Mouse (Mus musculus): Measurements from ENCODE around the gene Krt80. TPM values are rescaled to one million over a fixed set of nuclear protein-coding genes. Genes with fewer than 3 reads are reported as not detected.

The Krt80 gene
- polyA plus RNA-seq, 1 experiment from 2014 or later = 1.6 TPM

DNA sequence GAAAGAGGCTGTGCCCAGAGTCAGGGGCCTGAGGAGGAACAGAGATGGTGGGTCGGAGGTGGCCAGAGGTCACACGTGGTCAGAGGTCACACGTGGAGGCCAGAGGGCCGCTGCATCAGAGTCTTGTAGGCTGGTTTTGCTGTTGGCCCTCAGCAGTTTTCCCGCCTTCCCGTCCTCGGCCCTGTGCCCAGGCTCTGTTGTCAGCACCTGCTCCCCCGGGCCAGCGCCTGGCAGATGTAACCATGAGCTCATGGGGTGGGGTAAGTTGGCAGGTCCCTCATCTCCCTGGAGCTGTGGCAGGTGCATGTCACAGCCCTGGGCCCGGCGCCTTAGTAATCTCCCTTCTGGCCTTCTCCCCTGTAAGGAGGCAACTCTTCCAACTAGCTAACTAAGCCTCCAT lies 12.8 kb upstream of the Krt80 start:
- Histone ChIP-seq H3K9me3 (ENCODE audit: control insufficient read depth, low read length) (no peaks in the 10 kb centered on the region), H3K4me3 (ENCODE audit: low read depth, low read length) (no peak overlapping the region), H3K27ac (ENCODE audit: low read depth) (no peak overlapping the region), H3K9ac (ENCODE audit: low read length) (no peak overlapping the region), H3K27me3 (replicated peaks; ENCODE audit: control insufficient read depth, insufficient read depth, low read length) (no peaks in the 10 kb centered on the region), H3K36me3 (ENCODE audit: control insufficient read depth, insufficient read depth, low read length) (no peaks in the 10 kb centered on the region), H3K4me2 (ENCODE audit: low read length) (no peak overlapping the region), H3K4me1 (replicated peaks; ENCODE audit: control insufficient read depth, insufficient read depth, low read length) (no peaks in the 10 kb centered on the region; the same call in 1 of the 2 replicates)
- DNase-seq (ENCODE audit: low spot score) (no peak), ATAC-seq (replicated peaks; ENCODE audit: low FRiP score, low TSS enrichment, low read depth) (no peak)
- WGBS = 72% methylated on average over 11 of the region's 11 CpGs

DNA sequence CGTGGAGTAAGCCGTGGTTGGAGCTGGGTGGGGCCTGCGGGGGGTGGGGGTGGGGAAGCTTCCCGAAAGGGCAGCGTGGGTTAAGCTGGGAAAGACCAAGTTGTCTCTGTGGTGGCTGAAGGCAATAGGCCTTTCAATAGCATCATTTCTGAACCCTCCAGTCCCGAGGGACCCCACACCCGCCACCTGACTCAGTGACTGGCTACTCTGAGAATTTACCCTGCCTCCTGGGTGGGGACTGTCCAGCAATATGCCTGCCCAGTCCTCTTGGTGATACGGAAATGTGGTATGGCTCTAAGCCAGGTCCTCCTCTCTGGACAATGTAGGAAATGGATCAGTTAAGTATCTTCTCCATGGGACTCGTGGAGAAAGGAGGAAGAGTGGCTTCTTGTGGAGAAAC lies 11.8 kb upstream of the Krt80 start:
- Histone ChIP-seq H3K9ac (ENCODE audit: low read length) (no peak overlapping the region), H3K27me3 (replicated peaks; ENCODE audit: control insufficient read depth, insufficient read depth, low read length) (no peaks in the 10 kb centered on the region), H3K4me1 (replicated peaks; ENCODE audit: control insufficient read depth, insufficient read depth, low read length) (no peaks in the 10 kb centered on the region; the same call in 1 of the 2 replicates), H3K36me3 (ENCODE audit: control insufficient read depth, insufficient read depth, low read length) (no peaks in the 10 kb centered on the region), H3K4me2 (ENCODE audit: low read length) (no peak overlapping the region), H3K4me3 (ENCODE audit: low read depth, low read length) (no peak overlapping the region), H3K9me3 (ENCODE audit: control insufficient read depth, low read length) (no peaks in the 10 kb centered on the region), H3K27ac (ENCODE audit: low read depth) (no peak overlapping the region)
- ATAC-seq (replicated peaks; ENCODE audit: low FRiP score, low TSS enrichment, low read depth) (no peak), DNase-seq (ENCODE audit: low spot score) (no peak)
- WGBS = 48% methylated on average over 9 of the region's 9 CpGs

DNA sequence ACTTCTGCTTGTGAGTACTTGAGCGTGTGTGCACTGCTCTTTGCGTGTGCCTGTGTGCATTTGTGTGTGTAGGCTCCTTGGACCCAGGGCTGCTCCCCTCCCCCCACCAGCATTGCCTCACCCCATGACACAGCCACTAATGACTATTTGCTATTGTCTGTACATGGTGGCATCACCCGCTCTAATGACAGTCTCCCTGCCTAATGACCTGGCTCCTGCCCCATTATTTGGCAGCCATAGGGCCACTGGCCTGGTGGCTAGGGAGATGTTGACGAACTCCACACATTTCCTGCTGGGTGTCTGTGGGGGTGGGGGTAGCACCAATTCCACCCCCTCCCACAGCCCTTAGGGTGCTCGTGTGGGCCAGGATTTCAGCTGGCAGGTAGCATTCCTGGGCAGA lies 8.7 kb upstream of the Krt80 start:
- ATAC-seq (replicated peaks; ENCODE audit: low FRiP score, low TSS enrichment, low read depth) (no peak), DNase-seq (ENCODE audit: low spot score) (no peak)
- no peak overlapping the region for H3K4me3 ChIP-seq (ENCODE audit: low read depth, low read length)
- no peak overlapping the region for H3K4me2 ChIP-seq (ENCODE audit: low read length)
- H3K27ac ChIP-seq (ENCODE audit: low read depth) = no peak overlapping the region
- no peaks in the 10 kb centered on the region for H3K9me3 ChIP-seq (ENCODE audit: control insufficient read depth, low read length)
- 78% methylated on average over 5 of the region's 5 CpGs for WGBS
- H3K36me3 ChIP-seq (ENCODE audit: control insufficient read depth, insufficient read depth, low read length) = no peaks in the 10 kb centered on the region
- H3K4me1 ChIP-seq (replicated peaks; ENCODE audit: control insufficient read depth, insufficient read depth, low read length) = peaks cover 2% of the 10 kb centered on the region; the same call in 1 of the 2 replicates
- no peak overlapping the region for H3K9ac ChIP-seq (ENCODE audit: low read length)
- no peaks in the 10 kb centered on the region for H3K27me3 ChIP-seq (replicated peaks; ENCODE audit: control insufficient read depth, insufficient read depth, low read length)

DNA sequence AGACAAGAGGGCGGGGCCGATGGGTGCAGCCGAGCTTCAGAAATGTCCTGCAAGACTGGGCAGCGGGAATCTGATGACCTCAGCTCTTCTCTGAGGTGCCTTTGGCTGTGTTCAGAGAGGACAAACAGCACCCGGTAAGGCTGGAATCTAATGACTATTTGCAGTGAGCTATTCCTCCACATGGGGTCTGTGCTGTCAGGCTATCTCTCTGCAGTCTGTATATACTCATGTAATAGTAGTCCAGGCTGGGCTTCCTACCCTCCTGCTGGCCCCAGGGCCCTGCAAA lies 6.8 kb upstream of the Krt80 start:
- H3K9me3 ChIP-seq (ENCODE audit: control insufficient read depth, low read length) = no peaks in the 10 kb centered on the region
- H3K27ac ChIP-seq (ENCODE audit: low read depth) = no peak overlapping the region
- no peaks in the 10 kb centered on the region for H3K36me3 ChIP-seq (ENCODE audit: control insufficient read depth, insufficient read depth, low read length)
- no peak overlapping the region for H3K4me2 ChIP-seq (ENCODE audit: low read length)
- H3K27me3 ChIP-seq (replicated peaks; ENCODE audit: control insufficient read depth, insufficient read depth, low read length) = no peaks in the 10 kb centered on the region
- DNase-seq (ENCODE audit: low spot score) (no peak), ATAC-seq (replicated peaks; ENCODE audit: low FRiP score, low TSS enrichment, low read depth) (no peak)
- H3K9ac ChIP-seq (ENCODE audit: low read length) = no peak overlapping the region
- H3K4me3 ChIP-seq (ENCODE audit: low read depth, low read length) = no peak overlapping the region
- peaks cover 7% of the 10 kb centered on the region for H3K4me1 ChIP-seq (replicated peaks; ENCODE audit: control insufficient read depth, insufficient read depth, low read length)
- WGBS = 59% methylated on average over 5 of the region's 5 CpGs

DNA sequence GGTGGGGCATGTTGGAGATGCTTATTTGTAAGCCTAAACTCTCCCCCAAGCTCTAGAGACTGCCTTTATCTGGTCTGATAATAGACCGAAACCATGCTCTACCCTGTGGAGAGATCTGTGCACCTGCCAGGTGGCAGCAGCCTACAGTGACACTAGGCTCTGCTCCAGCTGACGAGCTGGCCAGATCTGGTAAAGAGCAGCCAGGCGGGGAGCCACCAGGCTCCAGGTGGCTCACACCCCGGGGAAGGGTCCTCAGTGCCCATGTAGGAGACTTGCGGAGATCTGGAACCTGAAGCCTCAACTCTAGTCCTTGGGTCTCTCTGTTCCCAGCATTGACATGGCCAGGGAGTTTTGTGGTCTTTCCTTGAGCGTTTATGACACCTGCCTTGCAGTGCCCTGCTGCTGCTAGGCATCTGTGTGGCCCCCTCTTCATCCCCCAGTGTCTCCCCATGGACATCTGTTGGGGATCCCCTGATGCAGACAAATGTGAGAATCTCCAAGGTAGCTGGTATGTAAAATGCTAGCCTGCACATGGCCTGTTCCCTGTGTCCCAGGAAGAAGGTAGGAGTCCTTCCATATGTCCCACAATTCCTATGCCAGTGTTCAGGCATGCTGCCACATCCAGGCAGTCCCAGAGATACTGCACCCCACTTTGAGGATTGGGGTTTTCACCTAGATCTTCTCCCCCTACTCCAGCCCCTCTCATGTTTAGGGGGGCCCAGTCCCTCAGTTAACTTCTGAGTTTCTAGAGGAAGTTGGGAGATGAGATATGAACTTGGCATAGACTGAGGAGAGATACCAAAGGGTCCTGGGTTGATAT lies 6.2 kb upstream of the Krt80 start:
- H3K27me3 ChIP-seq (replicated peaks; ENCODE audit: control insufficient read depth, insufficient read depth, low read length) = no peaks in the 10 kb centered on the region
- no peak overlapping the region for H3K4me2 ChIP-seq (ENCODE audit: low read length)
- H3K9ac ChIP-seq (ENCODE audit: low read length) = no peak overlapping the region
- WGBS = 82% methylated on average over 6 of the region's 6 CpGs
- H3K9me3 ChIP-seq (ENCODE audit: control insufficient read depth, low read length) = no peaks in the 10 kb centered on the region
- H3K36me3 ChIP-seq (ENCODE audit: control insufficient read depth, insufficient read depth, low read length) = no peaks in the 10 kb centered on the region
- no peak for DNase-seq (ENCODE audit: low spot score)
- peaks cover 7% of the 10 kb centered on the region for H3K4me1 ChIP-seq (replicated peaks; ENCODE audit: control insufficient read depth, insufficient read depth, low read length)
- no peak for ATAC-seq (replicated peaks; ENCODE audit: low FRiP score, low TSS enrichment, low read depth)
- no peak overlapping the region for H3K27ac ChIP-seq (ENCODE audit: low read depth)
- H3K4me3 ChIP-seq (ENCODE audit: low read depth, low read length) = no peak overlapping the region

DNA sequence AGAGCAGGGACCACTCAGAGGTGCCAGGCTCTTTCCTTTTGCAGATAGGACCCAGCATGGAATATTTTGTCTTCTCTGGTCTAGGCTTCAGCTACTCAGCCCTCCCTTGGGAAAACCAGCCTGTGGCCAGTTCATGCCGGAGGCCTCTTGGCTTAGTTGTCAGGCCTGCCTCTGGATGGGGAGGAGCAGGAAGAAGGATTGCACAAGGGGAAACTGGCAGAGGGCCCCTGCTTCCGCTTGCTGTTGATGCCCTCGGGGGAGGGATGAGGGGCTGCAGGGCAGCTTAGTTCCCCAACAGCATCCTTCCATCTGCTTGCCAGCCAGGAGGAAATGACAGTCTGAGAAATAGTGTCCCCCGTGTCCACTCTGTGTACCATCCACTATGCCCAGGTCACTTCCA lies 4.9 kb upstream of the Krt80 start:
- DNase-seq (ENCODE audit: low spot score) (no peak), ATAC-seq (replicated peaks; ENCODE audit: low FRiP score, low TSS enrichment, low read depth) (no peak)
- Histone ChIP-seq H3K9ac (ENCODE audit: low read length) (no peak overlapping the region), H3K27ac (ENCODE audit: low read depth) (no peak overlapping the region), H3K4me3 (ENCODE audit: low read depth, low read length) (no peak overlapping the region), H3K27me3 (replicated peaks; ENCODE audit: control insufficient read depth, insufficient read depth, low read length) (no peaks in the 10 kb centered on the region), H3K9me3 (ENCODE audit: control insufficient read depth, low read length) (no peaks in the 10 kb centered on the region), H3K4me2 (ENCODE audit: low read length) (no peak overlapping the region), H3K36me3 (ENCODE audit: control insufficient read depth, insufficient read depth, low read length) (no peaks in the 10 kb centered on the region), H3K4me1 (replicated peaks; ENCODE audit: control insufficient read depth, insufficient read depth, low read length) (peaks cover 15% of the 10 kb centered on the region)
- 44% methylated on average over 4 of the region's 4 CpGs for WGBS

DNA sequence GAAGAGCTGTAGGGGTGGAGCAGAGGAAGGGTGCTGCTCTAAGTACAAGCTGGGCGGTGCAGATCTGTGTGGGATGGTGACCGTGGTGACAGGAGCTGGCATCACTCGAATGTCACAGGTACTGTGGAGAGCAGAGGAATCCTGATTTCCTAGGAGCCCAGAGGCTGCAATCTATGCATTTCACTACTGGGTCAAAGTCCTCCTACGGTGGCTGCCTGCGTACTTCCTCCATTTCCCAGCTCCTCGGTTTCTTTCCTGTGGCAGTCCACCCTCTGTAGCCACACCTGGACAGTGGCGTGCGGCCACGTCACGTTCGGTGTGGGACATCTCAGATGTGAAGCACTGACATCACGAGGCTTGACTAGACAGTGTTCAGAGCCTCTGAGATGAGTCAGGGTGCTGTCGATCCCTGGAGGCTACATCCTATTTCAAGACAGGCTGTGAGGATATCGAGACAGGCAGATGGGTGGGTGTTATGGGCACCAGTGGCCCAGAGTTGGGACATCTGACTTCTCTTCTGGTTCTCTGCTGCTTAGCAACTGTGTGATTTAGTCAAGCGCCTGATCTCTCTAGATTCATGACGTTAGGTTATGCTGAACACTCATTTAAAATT lies 3.4 kb upstream of the Krt80 start:
- no peak for ATAC-seq (replicated peaks; ENCODE audit: low FRiP score, low TSS enrichment, low read depth)
- Histone ChIP-seq H3K4me1 (replicated peaks; ENCODE audit: control insufficient read depth, insufficient read depth, low read length) (peaks cover 17% of the 10 kb centered on the region), H3K9me3 (ENCODE audit: control insufficient read depth, low read length) (no peaks in the 10 kb centered on the region), H3K9ac (ENCODE audit: low read length) (no peak overlapping the region), H3K4me2 (ENCODE audit: low read length) (no peak overlapping the region), H3K36me3 (ENCODE audit: control insufficient read depth, insufficient read depth, low read length) (no peaks in the 10 kb centered on the region), H3K27ac (ENCODE audit: low read depth) (no peak overlapping the region), H3K4me3 (ENCODE audit: low read depth, low read length) (no peak overlapping the region), H3K27me3 (replicated peaks; ENCODE audit: control insufficient read depth, insufficient read depth, low read length) (no peaks in the 10 kb centered on the region)
- DNase-seq (ENCODE audit: low spot score) = no peak
- WGBS = 83% methylated on average over 16 of the region's 16 CpGs

DNA sequence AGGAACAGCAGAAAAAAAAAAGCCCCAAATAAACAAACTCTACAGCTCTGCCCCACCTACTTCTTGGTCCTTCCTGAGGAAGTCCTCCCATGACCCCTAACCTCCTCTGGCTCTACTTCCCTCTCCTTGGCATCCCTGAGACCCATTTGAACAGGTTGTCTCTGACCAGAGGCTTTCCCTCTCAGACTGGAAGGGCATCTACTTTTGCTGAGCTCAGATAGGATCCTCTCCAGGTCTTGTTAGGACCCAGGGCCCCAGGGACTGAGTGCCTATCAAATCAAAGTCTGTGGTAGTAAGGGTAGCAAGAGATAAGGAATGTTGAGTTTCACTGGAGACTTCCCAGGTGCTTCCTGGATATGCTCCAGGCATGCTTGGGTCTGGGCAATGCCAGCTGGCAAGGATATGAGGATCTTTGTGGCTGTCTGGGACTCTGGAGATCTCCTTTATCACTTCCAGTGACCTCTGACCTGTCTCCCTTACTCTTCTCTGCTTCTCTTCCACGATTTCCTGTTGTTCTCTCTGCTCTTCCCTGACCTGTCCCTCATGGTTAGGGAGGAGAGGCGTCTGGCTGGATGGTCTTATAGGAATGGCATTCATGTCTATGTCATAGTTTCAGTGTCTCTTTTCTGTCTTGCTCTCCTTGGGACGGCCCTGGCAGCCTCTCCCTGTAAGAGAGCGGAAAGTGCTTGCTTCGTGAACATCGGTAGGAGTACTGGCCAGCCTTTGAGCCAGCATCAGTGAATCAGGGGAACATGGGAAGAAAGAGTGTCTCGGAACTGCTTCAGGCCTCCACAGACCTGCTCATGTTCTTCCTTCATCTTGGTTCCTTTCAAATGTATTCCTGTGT lies 2.4 kb upstream of the Krt80 start:
- ATAC-seq (replicated peaks; ENCODE audit: low FRiP score, low TSS enrichment, low read depth) (no peak), DNase-seq (ENCODE audit: low spot score) (no peak)
- Histone ChIP-seq H3K4me3 (ENCODE audit: low read depth, low read length) (no peak overlapping the region), H3K27ac (ENCODE audit: low read depth) (no peak overlapping the region), H3K9me3 (ENCODE audit: control insufficient read depth, low read length) (no peaks in the 10 kb centered on the region), H3K4me1 (replicated peaks; ENCODE audit: control insufficient read depth, insufficient read depth, low read length) (peaks cover 17% of the 10 kb centered on the region), H3K27me3 (replicated peaks; ENCODE audit: control insufficient read depth, insufficient read depth, low read length) (no peaks in the 10 kb centered on the region), H3K9ac (ENCODE audit: low read length) (no peak overlapping the region), H3K4me2 (ENCODE audit: low read length) (no peak overlapping the region), H3K36me3 (ENCODE audit: control insufficient read depth, insufficient read depth, low read length) (no peaks in the 10 kb centered on the region)
- 60% methylated on average over 7 of the region's 7 CpGs for WGBS
